Mouse (Mus musculus) midbrain, embryonic 14.5 days (tissue): ENCODE data around the gene Slc5a9. TPM values are rescaled to one million over a fixed set of nuclear protein-coding genes. Genes with fewer than 3 reads are reported as not detected.

ENCODE experiments used
- polyA plus RNA-seq: library from polyadenylated mRNA; unstranded; fragments of >200 nt; fragmentation: Nextera tagmentation; extraction: Ambion mirVana; gene quantifications from 2 replicates; pipeline ENCODE4 v1.2.1, GENCODE M21; 2014

Slc5a9 gene
- polyA plus RNA-seq, 1 experiment from 2014 or later: not detected

Other genes starting within 250 kb of the Slc5a9 start
- 12.5 and 17.3 TPM in 2 replicates for gene Spata6, start 182.9 kb downstream of the Slc5a9 start, polyA plus RNA-seq
- gene Skint8, start 16.5 kb upstream of the Slc5a9 start, polyA plus RNA-seq: not detected in 2 replicates
- gene Skint7, start 70.0 kb upstream of the Slc5a9 start, polyA plus RNA-seq: not detected in 2 replicates
- gene Skint1, start 103.4 kb upstream of the Slc5a9 start, polyA plus RNA-seq: not detected in 2 replicates
- gene Skint4, start 169.1 kb upstream of the Slc5a9 start, polyA plus RNA-seq: not detected in 2 replicates